In genomic region chr3:60804711-60805293, GRCm38 (mm10) we compare ENCODE assay signal across 19 mouse cellular contexts.
A peak's percentile ranks its signal among the peaks of the same experiment; 100 is the strongest.
DNase-seq lines count a peak whose midpoint lies in the region; ATAC-seq lines count a peak whose summit lies in the region.
"Had no signal": no experiment of that assay in that cellular context is flagged by ENCODE, and none has a peak within 500 bp of the region (broad histone marks: within the 10 kb centered on the region; RNA-seq: fewer than 3 reads in every experiment).

No protein-coding gene starts in this region.

- 84% methylated on average over 3 of the region's 3 CpGs for WGBS in midbrain, embryonic 14.5 days

- no peaks in the 10 kb centered on the region for H3K27me3 ChIP-seq in midbrain, embryonic 14.5 days (ENCODE audit: control insufficient read depth, insufficient read depth, low read length)
- H3K27me3 ChIP-seq: embryonic facial prominence, embryonic 15.5 days; forebrain, embryonic 13.5 days; forebrain, embryonic 15.5 days had no signal

- H3K4me2 ChIP-seq in midbrain, embryonic 14.5 days (ENCODE audit: low read length): no peak overlapping the region
- H3K4me2 ChIP-seq: embryonic facial prominence, embryonic 13.5 days; embryonic facial prominence, embryonic 15.5 days; forebrain, embryonic 13.5 days; forebrain, embryonic 15.5 days had no signal

- H3K9ac ChIP-seq in midbrain, embryonic 14.5 days (replicated peaks; ENCODE audit: low read length): no peak overlapping the region
- H3K9ac ChIP-seq: embryonic facial prominence, embryonic 13.5 days; embryonic facial prominence, embryonic 15.5 days; forebrain, embryonic 13.5 days; forebrain, embryonic 15.5 days; forebrain, postnatal 0 days had no signal

- H3K36me3 ChIP-seq in midbrain, embryonic 14.5 days (ENCODE audit: control insufficient read depth, insufficient read depth, low read length): no peaks in the 10 kb centered on the region
- H3K36me3 ChIP-seq: embryonic facial prominence, embryonic 13.5 days; embryonic facial prominence, embryonic 15.5 days; forebrain, embryonic 15.5 days had no signal

- ATAC-seq in midbrain, embryonic 14.5 days (ENCODE audit: low FRiP score, low TSS enrichment): no peak
- ATAC-seq: forebrain, embryonic 13.5 days; forebrain, embryonic 15.5 days; forebrain, postnatal 0 days had no signal

- no peak overlapping the region for H3K4me3 ChIP-seq in midbrain, embryonic 14.5 days (replicated peaks; ENCODE audit: low read depth, low read length)
- H3K4me3 ChIP-seq: embryonic facial prominence, embryonic 13.5 days; embryonic facial prominence, embryonic 15.5 days; erythroblast, embryonic 14.5 days; forebrain, embryonic 13.5 days; forebrain, embryonic 15.5 days had no signal

- H3K27ac ChIP-seq in midbrain, embryonic 14.5 days (replicated peaks; ENCODE audit: low read depth, low read length): no peak overlapping the region
- H3K27ac ChIP-seq: embryonic facial prominence, embryonic 13.5 days; embryonic facial prominence, embryonic 15.5 days; forebrain, embryonic 13.5 days; forebrain, embryonic 15.5 days had no signal

- no peaks in the 10 kb centered on the region for H3K4me1 ChIP-seq in midbrain, embryonic 14.5 days (ENCODE audit: control insufficient read depth, insufficient read depth, low read length)
- H3K4me1 ChIP-seq: embryonic facial prominence, embryonic 15.5 days; forebrain, embryonic 13.5 days; forebrain, embryonic 15.5 days had no signal

- peak; percentile 44 to 54 for DNase-seq in cerebellum, postnatal 14 days
- DNase-seq in cerebellum, adult 18-20 months: no peak
- peak; percentile 86 for DNase-seq in fat pad, adult 2 months (ENCODE audit: extremely low read depth, low read depth, low spot score)
- peak; percentile 80 for DNase-seq in gonadal fat pad, adult 2 months (ENCODE audit: low read depth)
- DNase-seq in midbrain, embryonic 14.5 days: no peak
- DNase-seq: adrenal gland, adult 2 months; adrenal gland, postnatal 10 days; adrenal gland, postnatal 25 days; cerebellum, adult 11 months; cerebellum, adult 2 months; cerebellum, adult 9-11 months; cerebellum, postnatal 36 days; embryo, embryonic 11 days; forebrain, postnatal 0 days had no signal

- no peaks in the 10 kb centered on the region for H3K9me3 ChIP-seq in midbrain, embryonic 14.5 days (ENCODE audit: control insufficient read depth, low read length)
- H3K9me3 ChIP-seq: embryonic facial prominence, embryonic 13.5 days; embryonic facial prominence, embryonic 15.5 days; forebrain, embryonic 13.5 days; forebrain, embryonic 15.5 days had no signal

Comparison
In these comparisons a context has a peak if more than half of its experiments do, and no peak if none do; other contexts are left out.
1. DNase-seq: peak in cerebellum, postnatal 14 days (2 of 2), fat pad, adult 2 months (single experiment) and gonadal fat pad, adult 2 months (single experiment); none in cerebellum, adult 18-20 months (0 of 2) and midbrain, embryonic 14.5 days (single experiment).